Mouse (Mus musculus): ENCODE data around the gene Cep57. TPM values are rescaled to one million over a fixed set of nuclear protein-coding genes. Genes with fewer than 3 reads are reported as not detected.
"Not testable (repeated sequence)": the region's sequence is repeated elsewhere in the genome, so short reads cannot be mapped to it uniquely, and the experiment has no call there.

Cep57 gene
- polyA plus RNA-seq, 1 experiment from 2014 or later = 36.5 TPM

DNA sequence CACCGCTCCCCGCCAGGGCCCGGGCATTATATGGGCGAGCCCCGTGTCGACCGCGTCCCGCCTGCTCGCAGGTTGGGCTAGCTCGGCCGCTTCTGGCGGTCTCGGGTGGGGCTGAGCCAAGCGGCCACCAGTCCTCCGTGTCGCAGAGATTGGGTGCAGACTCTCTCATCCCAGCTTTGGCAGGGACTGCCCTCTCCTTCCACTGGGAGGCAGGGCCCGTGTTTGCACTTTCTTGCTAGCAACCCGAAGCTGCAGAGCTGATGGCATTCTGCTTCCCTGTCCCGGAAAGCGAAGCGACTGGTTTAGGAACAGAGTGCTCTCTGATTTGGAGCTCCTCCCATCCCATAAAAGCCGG, 1.2 kb upstream of the Cep57 start:
- H3K9me3 ChIP-seq = no peaks in the 10 kb centered on the region
- H3K27me3 ChIP-seq (replicated peaks) = no peaks in the 10 kb centered on the region
- peak overlapping the region; percentile 91 for H3K9ac ChIP-seq
- peaks cover 21% of the 10 kb centered on the region for H3K36me3 ChIP-seq (replicated peaks)
- peak overlapping the region; percentile 79 for H3K4me3 ChIP-seq
- H3K4me2 ChIP-seq = peak overlapping the region; percentile 87
- H3K27ac ChIP-seq = peak overlapping the region; percentile 98
- peaks cover 30% of the 10 kb centered on the region for H3K4me1 ChIP-seq
- ATAC-seq (replicated peaks) = peak; percentile 28
- 0% methylated on average over 23 of the region's 23 CpGs for WGBS

DNA sequence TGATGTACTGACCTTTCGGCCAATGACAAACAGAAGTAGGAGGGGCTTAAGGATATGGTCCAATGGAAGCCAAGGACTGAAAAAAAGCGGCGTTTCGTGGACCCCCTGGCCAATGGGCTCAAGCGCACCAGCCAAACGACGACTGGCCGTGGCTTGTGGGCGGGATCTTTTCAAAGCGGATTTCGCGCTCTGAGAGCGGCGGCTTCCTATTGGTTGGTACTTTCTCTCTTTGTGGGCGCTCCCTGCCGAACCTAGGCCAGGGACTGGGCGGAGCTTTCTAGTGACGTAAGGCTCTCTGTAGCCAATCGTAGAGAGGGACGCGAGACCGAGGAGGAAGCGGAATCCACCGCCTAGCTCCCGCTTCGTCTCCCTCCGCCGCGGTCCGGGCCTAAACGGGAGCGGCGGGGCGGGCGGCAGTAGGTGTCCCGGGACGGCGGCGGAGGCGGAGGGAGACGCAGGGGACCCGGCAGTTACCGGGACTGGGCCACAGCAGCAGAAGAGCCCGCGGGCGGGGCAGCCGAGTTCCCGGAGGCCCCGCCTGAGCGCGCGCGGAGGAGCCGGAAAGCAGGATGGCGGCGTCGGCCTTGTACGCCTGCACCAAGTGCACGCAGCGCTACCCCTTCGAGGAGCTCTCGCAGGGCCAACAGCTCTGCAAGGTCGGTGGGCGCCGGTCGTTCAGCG, 639 bp upstream of the Cep57 start, which contains the start of gene Fam76b:
Gene Fam76b (plus strand): TSS at position 311 of the 681 bp plus-strand sequence.
- Histone ChIP-seq H3K27me3 (replicated peaks) (no peaks in the 10 kb centered on the region), H3K36me3 (replicated peaks) (peaks cover 17% of the 10 kb centered on the region), H3K4me2 (peak within 1 kb of the TSS; percentile 87), H3K9me3 (no peaks in the 10 kb centered on the region), H3K9ac (peak within 1 kb of the TSS; percentile 91), H3K27ac (peak within 1 kb of the TSS; percentile 98), H3K4me3 (peak within 1 kb of the TSS; percentile 79), H3K4me1 (peaks cover 32% of the 10 kb centered on the region)
- peak; percentile 96 for ATAC-seq (replicated peaks)
- WGBS = under 1% methylated on average over 65 of the region's 67 CpGs

DNA sequence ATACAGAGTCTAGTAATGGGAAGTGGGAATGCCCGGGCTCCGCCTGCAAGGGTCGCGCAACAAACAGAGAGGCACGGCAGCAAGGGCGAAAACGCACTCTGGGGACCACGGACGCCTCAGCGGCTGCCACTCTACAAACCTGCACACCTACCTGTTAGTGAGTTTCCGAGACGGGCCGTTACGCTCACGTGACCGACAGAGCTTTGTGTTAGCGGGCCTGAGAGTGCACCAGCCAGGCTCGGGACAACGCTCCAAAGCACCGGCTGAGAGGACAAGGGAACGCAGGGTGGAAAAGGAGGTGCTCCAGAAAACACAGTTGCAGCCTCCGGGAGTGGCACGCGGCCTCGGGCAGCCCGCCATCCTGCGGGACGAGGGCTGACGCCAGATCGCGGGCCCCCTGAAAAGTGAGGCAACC, 509 bp downstream of the Cep57 start:
- peak overlapping the region; percentile 96 for H3K27ac ChIP-seq
- under 1% methylated on average over 31 of the region's 31 CpGs for WGBS
- H3K27me3 ChIP-seq (replicated peaks) = no peaks in the 10 kb centered on the region
- no peaks in the 10 kb centered on the region for H3K9me3 ChIP-seq
- peaks cover 9% of the 10 kb centered on the region for H3K36me3 ChIP-seq (replicated peaks)
- H3K4me3 ChIP-seq = peak overlapping the region; percentile 79
- peak; percentile 14; the same call in 1 of the 2 replicates for ATAC-seq (replicated peaks)
- H3K4me1 ChIP-seq = peaks cover 33% of the 10 kb centered on the region
- peak overlapping the region; percentile 74 for H3K9ac ChIP-seq
- H3K4me2 ChIP-seq = peak overlapping the region; percentile 73

DNA sequence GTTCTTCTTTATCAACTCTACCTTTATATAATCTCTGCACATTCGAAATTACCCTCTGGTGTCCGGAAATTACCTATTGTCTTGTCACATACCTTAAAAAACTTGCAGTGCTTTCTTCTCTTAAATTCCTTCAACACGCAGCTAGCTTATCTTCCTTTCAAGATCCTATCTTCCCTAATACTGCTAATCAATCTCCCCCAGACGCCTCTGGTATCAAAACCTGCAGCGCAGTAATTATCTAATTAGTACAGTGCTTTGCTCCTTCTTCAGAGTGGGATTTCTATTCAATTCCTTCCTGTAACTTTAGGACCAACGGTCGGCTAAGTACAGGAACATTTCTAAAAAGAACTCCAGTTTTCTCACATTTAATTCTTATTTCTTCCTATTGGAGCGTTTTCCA, 1.0 kb downstream of the Cep57 start:
- Histone ChIP-seq H3K27ac (peak overlapping the region; percentile 96), H3K4me3 (peak overlapping the region; percentile 79), H3K36me3 (replicated peaks) (peaks cover 4% of the 10 kb centered on the region), H3K9me3 (no peaks in the 10 kb centered on the region), H3K27me3 (replicated peaks) (no peaks in the 10 kb centered on the region), H3K9ac (peak overlapping the region; percentile 74), H3K4me2 (peak overlapping the region; percentile 73), H3K4me1 (peaks cover 33% of the 10 kb centered on the region)
- no peak for ATAC-seq (replicated peaks)
- WGBS = 8% methylated on average over 8 of the region's 8 CpGs

DNA sequence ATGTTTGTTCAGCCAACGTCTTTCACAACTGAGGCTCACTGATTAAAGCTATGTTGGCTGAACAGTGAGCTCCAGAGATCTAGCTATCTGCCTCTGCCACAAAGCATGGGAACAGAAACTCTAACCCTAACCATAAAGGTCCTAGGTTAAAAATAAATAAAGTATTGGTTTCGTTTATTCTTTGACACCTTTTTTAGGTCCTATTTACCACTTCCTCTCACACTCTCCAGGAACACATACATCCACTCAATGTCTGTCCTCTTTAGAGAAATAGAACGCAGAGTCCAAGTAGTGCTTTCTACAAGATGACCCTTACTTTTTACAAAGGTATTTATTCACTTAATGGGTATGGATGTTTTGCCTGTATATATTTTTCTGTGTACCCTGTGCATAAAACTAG, 6.1 kb downstream of the Cep57 start:
- H3K27ac ChIP-seq = no peak overlapping the region
- H3K4me3 ChIP-seq = no peak overlapping the region
- WGBS = 97% methylated on average over 3 of the region's 3 CpGs
- H3K27me3 ChIP-seq (replicated peaks) = no peaks in the 10 kb centered on the region
- no peak for ATAC-seq (replicated peaks)
- H3K4me2 ChIP-seq = no peak overlapping the region
- no peak overlapping the region for H3K9ac ChIP-seq
- no peaks in the 10 kb centered on the region for H3K9me3 ChIP-seq
- peaks cover 20% of the 10 kb centered on the region for H3K4me1 ChIP-seq
- H3K36me3 ChIP-seq (replicated peaks) = peaks cover 24% of the 10 kb centered on the region

DNA sequence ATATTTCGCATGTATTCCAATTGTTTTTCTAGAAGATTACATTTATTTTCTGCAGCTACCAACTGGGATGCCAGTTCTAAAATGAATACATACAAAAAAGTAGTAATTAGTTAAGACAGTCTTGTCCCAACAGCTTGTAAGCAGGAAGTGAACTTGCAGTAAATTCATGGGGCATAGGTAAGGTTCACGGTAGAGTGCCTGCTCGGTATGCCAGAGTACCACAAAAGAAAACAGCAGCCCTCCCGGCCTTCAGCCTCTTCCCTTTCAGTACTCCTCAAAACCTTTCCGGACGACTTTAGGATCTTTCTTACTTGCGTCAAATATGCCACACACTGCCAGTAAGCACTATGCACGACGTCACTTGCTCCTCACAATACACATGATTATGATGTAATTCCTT, 8.5 kb downstream of the Cep57 start:
- WGBS = 85% methylated on average over 9 of the region's 9 CpGs
- no peak for ATAC-seq (replicated peaks)

DNA sequence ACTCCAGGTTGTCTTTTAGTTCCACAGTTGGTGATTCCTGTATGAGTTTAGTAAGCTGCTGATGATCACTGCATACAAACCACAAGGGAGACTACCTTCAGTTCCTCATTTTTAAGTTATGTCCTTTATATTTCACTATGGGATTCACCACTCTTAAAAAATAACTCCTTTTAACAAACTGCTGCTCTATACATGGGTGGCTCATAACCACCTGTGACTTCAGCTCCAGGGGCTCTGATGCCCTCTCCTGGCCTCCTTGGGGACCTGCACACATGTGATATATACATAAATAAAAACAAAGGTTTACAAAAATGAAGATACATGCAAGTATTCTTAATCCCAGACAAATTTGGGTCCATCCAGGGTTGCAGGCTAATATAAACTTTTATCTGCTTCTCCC, 17.0 kb downstream of the Cep57 start:
- H3K4me2 ChIP-seq = no peak overlapping the region
- peaks cover 31% of the 10 kb centered on the region for H3K36me3 ChIP-seq (replicated peaks)
- H3K4me3 ChIP-seq = no peak overlapping the region
- no peaks in the 10 kb centered on the region for H3K4me1 ChIP-seq
- no peak overlapping the region for H3K27ac ChIP-seq
- no peaks in the 10 kb centered on the region for H3K27me3 ChIP-seq (replicated peaks)
- ATAC-seq (replicated peaks) = no peak
- H3K9ac ChIP-seq = no peak overlapping the region
- H3K9me3 ChIP-seq = no peaks in the 10 kb centered on the region

More for the DNA sequence above, 8.5 kb downstream of the Cep57 start:
- Histone ChIP-seq H3K9ac (no peak overlapping the region), H3K36me3 (replicated peaks) (peaks cover 26% of the 10 kb centered on the region), H3K27me3 (replicated peaks) (no peaks in the 10 kb centered on the region), H3K27ac (no peak overlapping the region), H3K4me2 (no peak overlapping the region), H3K9me3 (no peaks in the 10 kb centered on the region), H3K4me1 (0 out of 2 replicates have a peak, but pooled peaks cover 3% of the 10 kb centered on the region), H3K4me3 (no peak overlapping the region)

DNA sequence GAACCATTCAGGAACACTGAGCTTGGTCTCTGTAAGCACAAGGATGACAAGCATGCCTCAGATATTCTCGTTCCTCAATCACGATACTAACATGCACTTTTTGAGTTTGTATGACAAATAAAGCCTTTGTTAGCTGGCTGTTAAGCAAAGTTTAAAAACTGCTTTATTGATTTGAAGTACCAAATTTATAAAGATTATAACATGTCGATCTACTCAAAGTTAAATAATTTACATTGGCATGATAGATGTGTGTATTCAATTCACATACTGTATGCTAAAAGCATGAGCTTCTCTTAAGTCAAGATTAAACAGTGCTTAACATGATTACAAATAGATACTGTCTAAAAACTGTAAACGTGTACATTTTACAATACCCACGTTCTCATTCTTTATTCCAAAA, 19.2 kb downstream of the Cep57 start:
- Histone ChIP-seq H3K27ac (no peak overlapping the region), H3K36me3 (replicated peaks) (peaks cover 41% of the 10 kb centered on the region), H3K27me3 (replicated peaks) (no peaks in the 10 kb centered on the region), H3K4me3 (no peak overlapping the region), H3K9ac (no peak overlapping the region), H3K4me1 (no peaks in the 10 kb centered on the region), H3K9me3 (no peaks in the 10 kb centered on the region), H3K4me2 (no peak overlapping the region)
- 93% methylated on average over 5 of the region's 5 CpGs for WGBS
- no peak for ATAC-seq (replicated peaks)

DNA sequence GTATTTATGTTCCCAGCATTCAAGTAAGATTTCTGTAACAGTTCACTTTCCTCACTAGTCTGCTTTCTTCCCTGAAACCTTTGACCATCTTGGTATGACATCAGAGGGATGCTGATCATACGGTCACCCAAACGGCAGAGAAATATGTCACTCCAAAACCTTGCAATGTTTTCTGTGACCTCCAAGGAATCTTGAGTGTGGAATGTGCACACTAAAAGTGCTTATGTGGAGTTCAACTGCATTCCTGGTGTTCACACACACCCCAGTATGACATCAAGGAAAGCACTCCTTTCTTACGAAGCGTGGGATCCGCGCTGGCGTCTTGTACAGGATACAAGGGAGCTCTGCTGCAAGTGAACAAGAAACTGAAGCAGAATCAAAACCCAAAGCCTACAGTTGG, 20.1 kb downstream of the Cep57 start:
- 95% methylated on average over 7 of the region's 7 CpGs for WGBS
- Histone ChIP-seq H3K4me2 (no peak overlapping the region), H3K27ac (no peak overlapping the region), H3K27me3 (replicated peaks) (no peaks in the 10 kb centered on the region), H3K4me3 (no peak overlapping the region), H3K4me1 (no peaks in the 10 kb centered on the region), H3K36me3 (replicated peaks) (peaks cover 40% of the 10 kb centered on the region), H3K9me3 (no peaks in the 10 kb centered on the region), H3K9ac (no peak overlapping the region)
- no peak for ATAC-seq (replicated peaks)

DNA sequence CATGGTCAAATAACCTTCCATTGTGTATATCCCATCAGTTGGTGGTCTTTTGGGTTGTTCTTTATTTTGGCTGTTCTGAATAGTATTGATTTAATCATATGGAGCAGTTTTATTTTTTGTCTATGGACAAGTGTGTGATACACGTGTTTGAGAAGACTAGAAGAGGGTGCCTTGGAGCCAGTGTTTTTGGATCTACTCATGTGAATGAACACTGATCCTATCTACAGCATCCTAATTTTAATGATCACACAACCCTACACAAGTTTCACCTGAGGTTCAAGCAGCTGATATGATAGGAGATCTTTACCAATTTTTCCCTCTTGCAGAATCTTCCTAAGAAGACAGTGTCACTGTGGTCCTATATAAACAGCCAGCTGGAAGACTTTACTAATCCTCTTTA, 22.4 kb downstream of the Cep57 start:
- WGBS = 81% methylated on average over 1 of the region's 1 CpGs

DNA sequence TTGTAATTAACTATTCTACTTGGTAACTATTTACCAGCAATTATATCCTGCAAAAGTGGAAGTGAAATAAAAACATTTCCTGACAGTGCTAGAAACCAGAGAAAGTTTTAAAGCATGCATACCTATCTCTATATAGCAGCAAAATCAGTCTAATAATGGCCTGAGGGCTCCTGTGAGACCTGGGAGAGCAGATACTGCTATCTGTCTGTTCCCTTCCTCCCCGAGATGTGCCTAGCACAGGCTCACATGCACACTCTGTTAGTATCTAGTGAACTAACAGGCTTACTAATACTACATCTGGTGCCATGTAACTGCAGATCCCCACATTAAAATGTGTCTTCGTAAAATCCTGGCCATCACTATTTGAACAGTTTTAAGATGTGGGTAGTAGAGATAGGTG, 32.2 kb downstream of the Cep57 start:
- H3K27me3 ChIP-seq (replicated peaks) = no peaks in the 10 kb centered on the region
- H3K27ac ChIP-seq = no peak overlapping the region
- H3K9me3 ChIP-seq = no peaks in the 10 kb centered on the region
- no peak overlapping the region for H3K4me2 ChIP-seq
- H3K9ac ChIP-seq = no peak overlapping the region
- H3K36me3 ChIP-seq (replicated peaks) = peaks cover 11% of the 10 kb centered on the region; the same call in 1 of the 2 replicates
- H3K4me3 ChIP-seq = no peak overlapping the region
- 95% methylated on average over 2 of the region's 2 CpGs for WGBS
- ATAC-seq (replicated peaks) = no peak
- no peaks in the 10 kb centered on the region for H3K4me1 ChIP-seq

More for the DNA sequence above, 22.4 kb downstream of the Cep57 start:
- Histone ChIP-seq H3K36me3 (replicated peaks) (peaks cover 42% of the 10 kb centered on the region), H3K4me1 (no peaks in the 10 kb centered on the region), H3K9ac (no peak overlapping the region), H3K27me3 (replicated peaks) (no peaks in the 10 kb centered on the region), H3K9me3 (no peaks in the 10 kb centered on the region), H3K4me2 (no peak overlapping the region), H3K27ac (no peak overlapping the region), H3K4me3 (no peak overlapping the region)
- ATAC-seq (replicated peaks) = no peak

DNA sequence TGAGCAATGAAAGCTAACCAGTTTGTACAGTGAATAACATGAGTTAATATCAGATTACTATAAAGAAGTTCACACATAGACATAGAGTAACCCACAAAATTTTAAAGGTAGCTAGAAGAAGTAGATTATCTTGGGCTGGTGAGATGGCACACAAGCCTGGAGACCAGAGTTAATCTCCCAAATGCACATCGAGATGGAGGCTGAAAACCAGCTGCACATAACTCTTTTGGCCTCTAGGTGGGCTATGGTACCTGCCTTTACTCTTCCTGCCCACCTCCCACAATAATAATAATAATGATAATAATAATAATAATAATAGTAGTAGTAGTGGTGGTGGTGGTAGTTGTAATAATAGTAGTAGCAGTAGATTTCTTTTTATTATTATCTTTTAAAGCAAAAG, 32.6 kb downstream of the Cep57 start:
- peaks cover 12% of the 10 kb centered on the region for H3K36me3 ChIP-seq (replicated peaks)
- no peak overlapping the region for H3K9ac ChIP-seq
- H3K4me1 ChIP-seq = no peaks in the 10 kb centered on the region
- no peak for ATAC-seq (replicated peaks)
- no peak overlapping the region for H3K27ac ChIP-seq
- no peak overlapping the region for H3K4me3 ChIP-seq
- no peak overlapping the region for H3K4me2 ChIP-seq
- no peaks in the 10 kb centered on the region for H3K9me3 ChIP-seq
- 83% methylated on average over 1 of the region's 1 CpGs for WGBS
- H3K27me3 ChIP-seq (replicated peaks) = no peaks in the 10 kb centered on the region

DNA sequence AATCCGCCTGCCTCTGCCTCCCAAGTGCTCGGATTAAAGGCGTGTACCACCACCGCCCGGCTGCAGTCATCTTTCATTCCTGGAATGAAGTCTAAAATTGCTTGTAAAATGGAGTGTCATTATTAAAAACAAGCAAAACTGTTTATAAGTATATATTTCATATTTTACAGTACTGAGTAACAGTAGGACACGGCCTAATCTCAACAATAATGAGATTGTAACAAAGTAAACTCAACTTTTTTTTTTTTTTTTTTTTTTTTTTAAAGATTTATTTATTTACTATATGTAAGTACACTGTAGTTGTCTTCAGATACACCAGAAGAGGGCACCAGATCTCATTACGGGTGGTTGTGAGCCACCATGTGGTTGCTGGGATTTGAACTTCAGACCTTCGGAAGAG, 36.0 kb downstream of the Cep57 start:
- not testable (repeated sequence) for H3K27me3 ChIP-seq (replicated peaks); H3K4me3 ChIP-seq; H3K9ac ChIP-seq; ATAC-seq (replicated peaks); H3K4me1 ChIP-seq; H3K4me2 ChIP-seq; H3K9me3 ChIP-seq; H3K27ac ChIP-seq
- peaks cover 18% of the 10 kb centered on the region for H3K36me3 ChIP-seq (replicated peaks)
- 98% methylated on average over 8 of the region's 8 CpGs for WGBS

Measured in midbrain, embryonic 15.5 days (tissue).